Mouse (Mus musculus) myocyte (in vitro differentiated cells): ENCODE results near the gene Wdr31.

Experiments
- CEBPB ChIP-seq: IDR thresholded peaks from 2 replicates; pipeline ENCODE4 v1.6.1; 2011; ENCODE audit warnings: mild to moderate bottlenecking, moderate library complexity; ENCODE audit not compliant: poor library complexity, insufficient read depth, severe bottlenecking
- E2F4 ChIP-seq: IDR thresholded peaks from one replicate; pipeline ENCODE4 v1.6.1; 2011; ENCODE audit warnings: mild to moderate bottlenecking, control low read depth, moderate library complexity; ENCODE audit not compliant: insufficient read depth
- MAX ChIP-seq: IDR thresholded peaks from one replicate; pipeline ENCODE4 v1.6.1; 2011; ENCODE audit warnings: low read depth, mild to moderate bottlenecking, control low read depth
- MYOD1 ChIP-seq, 3 experiments: IDR thresholded peaks; one replicate each; pipeline ENCODE4 v1.6.1; 2011; ENCODE audit warnings: control low read depth in 2 of 3, low read depth in 2 of 3, mild to moderate bottlenecking in 2 of 3, moderate library complexity in 1 of 3; ENCODE audit not compliant: insufficient read length in 2 of 3, control insufficient read depth in 1 of 3
- MYOG ChIP-seq, 3 experiments: IDR thresholded peaks; one replicate each; pipeline ENCODE4 v1.6.1; 2011; ENCODE audit warnings: control low read depth in 2 of 3, low read depth in 2 of 3, mild to moderate bottlenecking in 2 of 3; ENCODE audit not compliant: insufficient read length in 2 of 3, control insufficient read depth in 1 of 3, insufficient read depth in 1 of 3
- POLR2A ChIP-seq: IDR thresholded peaks from one replicate; pipeline ENCODE4 v1.6.1; 2011; ENCODE audit warnings: low read depth, mild to moderate bottlenecking, control low read depth, moderate library complexity; ENCODE audit not compliant: insufficient read length
- POLR2AphosphoS2 ChIP-seq: IDR thresholded peaks from one replicate; pipeline ENCODE4 v1.6.1; 2011; ENCODE audit warnings: low read depth, control low read depth; ENCODE audit not compliant: insufficient read length
- REST ChIP-seq: IDR thresholded peaks from one replicate; pipeline ENCODE4 v1.6.1; 2011; ENCODE audit warnings: mild to moderate bottlenecking, control low read depth, moderate library complexity; ENCODE audit not compliant: insufficient read depth, insufficient read length
- SRF ChIP-seq: IDR thresholded peaks from one replicate; pipeline ENCODE4 v1.6.1; 2011; ENCODE audit warnings: low read depth; ENCODE audit not compliant: control insufficient read depth, insufficient read length
- TCF12 ChIP-seq: IDR thresholded peaks from one replicate; pipeline ENCODE4 v1.6.1; 2011; ENCODE audit warnings: mild to moderate bottlenecking, control low read depth; ENCODE audit not compliant: poor library complexity, insufficient read depth, severe bottlenecking
- TCF3 ChIP-seq: IDR thresholded peaks from one replicate; pipeline ENCODE4 v1.6.1; 2011; ENCODE audit warnings: low read depth, control low read depth; ENCODE audit not compliant: insufficient read length
- USF1 ChIP-seq: IDR thresholded peaks from one replicate; pipeline ENCODE4 v1.6.1; 2011; ENCODE audit warnings: low read depth, mild to moderate bottlenecking, control low read depth, moderate library complexity

- TF ChIP-seq POLR2A: no peak
- no peak for TF ChIP-seq TCF12
- no peak for TF ChIP-seq POLR2AphosphoS2
- TF ChIP-seq E2F4: no peak
- no peak for TF ChIP-seq SRF
- TF ChIP-seq MAX: no peak
- TF ChIP-seq MYOG (IDR thresholded peaks at IDR 0.05; ENCODE audit: control insufficient read depth in 1 of 3, insufficient read depth in 1 of 3, insufficient read length in 2 of 3, low read depth in 2 of 3): no peak
- no peak for TF ChIP-seq USF1
- no peak for TF ChIP-seq TCF3
- no peak for TF ChIP-seq MYOD1 (IDR thresholded peaks at IDR 0.05; ENCODE audit: control insufficient read depth in 1 of 3, insufficient read length in 2 of 3, low read depth in 2 of 3)
- no peak for TF ChIP-seq CEBPB
- no peak for TF ChIP-seq REST
Measured at GRCm38 (mm10) chr4:62519122-62519848, 48.6 kb upstream of the Wdr31 start.
